Mouse (Mus musculus) adrenal gland, adult 2 months (tissue): ENCODE results near the gene Exoc1. TPM values are rescaled to one million over a fixed set of nuclear protein-coding genes. Genes with fewer than 3 reads are reported as not detected.

Experiments
- DNase-seq: peaks from one replicate; pipeline ENCODE4 v3.0.0; 2021
- polyA plus RNA-seq: library from polyadenylated mRNA; depleted of rRNA; stranded (reverse); fragments of >200 nt; gene quantifications from 2 replicates; pipeline ENCODE4 v1.2.3, GENCODE M21; 2012; rRNA removed
- total RNA-seq, 2 experiments: library from RNA; stranded (reverse); gene quantifications; 2 replicates each; pipeline ENCODE4 v1.2.3; 2021

Gene Exoc1
- total and polyA plus RNA-seq, 3 experiments: 18.2 to 53.2 (median 43.7) TPM

GRCm38 (mm10) chr5:76609702-76610370, 80.7 kb downstream of the Exoc1 start:
- no peak for DNase-seq

- DNase-seq: no peak
Observed at GRCm38 (mm10) chr5:76612867-76613499, 83.9 kb downstream of the Exoc1 start.

GRCm38 (mm10) chr5:76615276-76615675, 86.2 kb downstream of the Exoc1 start:
- DNase-seq: no peak

GRCm38 (mm10) chr5:76616196-76616747, 87.2 kb downstream of the Exoc1 start:
- DNase-seq: no peak

GRCm38 (mm10) chr5:76618750-76619149, 89.6 kb downstream of the Exoc1 start:
- DNase-seq: no peak

Other genes with a start within 250 kb of the Exoc1 start
- gene Clock, start 224.5 kb upstream of the Exoc1 start, total RNA-seq: 10 to 100 TPM; 38.9 to 62.9 TPM
- gene Clock, start 224.5 kb upstream of the Exoc1 start, polyA plus RNA-seq: 10.6 and 10.9 TPM in 2 replicates
- gene Pdcl2, start 198.2 kb upstream of the Exoc1 start, total RNA-seq: not detected
- gene Pdcl2, start 198.2 kb upstream of the Exoc1 start, polyA plus RNA-seq: not detected in 2 replicates
- gene Nmu, start 165.5 kb upstream of the Exoc1 start, total RNA-seq: under 1 TPM in 1 of 2 experiments, not detected in 1; 0.48 TPM
- gene Nmu, start 165.5 kb upstream of the Exoc1 start, polyA plus RNA-seq: not detected in 2 replicates
- not detected for gene Gm7271, start 45.3 kb upstream of the Exoc1 start, total RNA-seq
- not detected in 2 replicates for gene Gm7271, start 45.3 kb upstream of the Exoc1 start, polyA plus RNA-seq
- gene Cep135, start 59.4 kb downstream of the Exoc1 start, total RNA-seq: 1 to 10 TPM; 3.8 to 4.9 TPM
- gene Cep135, start 59.4 kb downstream of the Exoc1 start, polyA plus RNA-seq: 0.46 and 0.53 TPM in 2 replicates
- 10 to 100 TPM in 1 of 2 experiments, 1 to 10 TPM in 1; 6.3 to 16.4 TPM for gene C530008M17Rik, start 127.2 kb downstream of the Exoc1 start, total RNA-seq
- 3.7 and 14.1 TPM in 2 replicates for gene C530008M17Rik, start 127.2 kb downstream of the Exoc1 start, polyA plus RNA-seq